Mouse (Mus musculus) frontal cortex, postnatal 36 days (tissue): ENCODE data around the gene Ptpro.

ENCODE experiments used
- DNase-seq, 2 experiments: peaks; one replicate each; pipeline ENCODE4 v3.0.0; 2022; ENCODE audit warnings: low spot score in 2 of 2

Gene Ptpro

DNA sequence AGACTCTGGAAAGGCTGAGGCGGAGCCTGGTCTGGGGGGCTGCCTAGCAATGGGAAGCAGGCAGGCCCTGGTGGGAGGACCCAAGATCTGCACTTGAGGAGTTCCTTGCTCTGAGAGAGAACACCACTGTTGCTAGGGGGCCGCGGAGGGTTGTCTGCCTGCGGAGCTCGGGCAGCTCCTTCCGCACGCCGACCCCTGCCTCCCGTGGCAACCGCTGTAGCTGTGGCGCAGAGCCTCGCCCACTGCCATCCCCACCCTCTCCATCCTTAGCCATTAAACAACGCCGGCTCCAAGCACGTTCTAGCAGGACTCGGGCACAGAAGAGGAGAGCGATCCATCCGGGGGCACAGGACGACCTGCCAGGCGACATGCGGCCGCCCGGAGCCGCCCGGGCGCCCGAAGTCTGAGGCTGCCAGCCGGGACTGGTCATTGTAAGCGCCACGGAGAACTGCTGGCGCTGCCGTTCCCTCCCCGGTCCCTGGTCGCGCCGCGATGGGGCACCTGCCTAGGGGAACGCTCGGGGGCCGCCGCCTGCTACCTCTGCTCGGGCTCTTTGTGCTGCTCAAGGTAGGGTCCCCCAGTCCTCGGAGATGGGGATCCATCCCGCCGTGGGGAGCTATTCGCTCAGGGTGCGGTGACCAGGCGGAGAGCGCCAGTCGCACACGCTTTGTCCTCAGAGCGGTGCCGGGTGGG, at the start of gene Ptpro:
TSS of gene Ptpro (plus strand) at position 126 of the 693 bp plus-strand sequence.
- peak; percentile 48 to 55 for DNase-seq

DNA sequence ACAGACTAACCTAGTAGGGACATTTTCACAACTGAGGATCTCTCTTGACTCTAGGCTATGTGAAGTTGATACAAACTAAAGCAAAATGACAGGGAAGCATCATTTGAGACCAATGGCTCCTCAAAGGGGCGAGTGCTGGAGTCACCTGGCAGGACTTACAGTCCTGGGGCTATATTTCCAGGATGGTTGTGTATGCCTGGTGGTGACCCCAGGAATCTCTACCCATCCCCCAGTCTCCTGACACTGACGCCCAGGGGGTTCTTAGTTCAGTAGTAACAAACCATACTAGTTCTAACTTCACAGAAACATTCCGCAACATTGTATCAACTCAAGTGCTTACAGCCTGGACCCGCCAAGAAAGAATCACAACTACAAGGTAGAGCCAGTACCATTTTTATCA, 49.5 kb upstream of the Ptpro start:
- DNase-seq, result no peak

DNA sequence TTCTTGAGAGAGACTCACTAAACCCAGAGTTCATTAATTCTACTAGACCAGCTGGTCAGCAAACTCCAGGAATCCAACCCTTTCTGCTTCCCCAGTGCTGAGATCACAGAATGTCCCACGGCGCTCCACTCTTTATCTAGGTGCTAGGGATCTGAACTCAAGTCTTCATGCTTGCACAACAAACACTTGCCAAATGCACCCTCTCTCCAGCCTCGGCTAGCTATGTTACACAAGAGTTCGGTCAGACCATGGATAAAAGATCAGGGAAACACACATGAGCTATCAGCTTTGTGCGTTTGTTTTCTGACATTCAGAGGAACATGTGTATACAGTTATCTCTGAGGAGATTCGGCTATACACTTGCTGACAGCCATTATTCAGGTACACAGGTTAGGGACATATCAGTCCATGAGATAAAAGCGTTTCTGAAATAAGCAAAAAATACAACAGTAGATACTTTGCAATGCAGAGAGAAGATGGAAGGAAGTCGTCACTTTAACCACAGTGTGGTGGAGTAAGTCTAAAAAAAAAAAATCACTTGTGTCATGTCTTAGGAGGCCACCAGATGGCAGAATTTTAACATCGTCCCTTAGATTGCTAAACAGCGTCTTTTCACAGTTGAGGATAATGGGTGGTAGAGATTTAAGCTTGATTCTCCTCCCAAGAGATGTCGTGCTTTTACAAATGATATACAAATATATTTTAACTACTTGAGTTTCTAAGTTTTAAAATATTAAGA, 46.3 kb upstream of the Ptpro start:
- peak in 1 of 2 experiments; percentile 43 for DNase-seq

DNA sequence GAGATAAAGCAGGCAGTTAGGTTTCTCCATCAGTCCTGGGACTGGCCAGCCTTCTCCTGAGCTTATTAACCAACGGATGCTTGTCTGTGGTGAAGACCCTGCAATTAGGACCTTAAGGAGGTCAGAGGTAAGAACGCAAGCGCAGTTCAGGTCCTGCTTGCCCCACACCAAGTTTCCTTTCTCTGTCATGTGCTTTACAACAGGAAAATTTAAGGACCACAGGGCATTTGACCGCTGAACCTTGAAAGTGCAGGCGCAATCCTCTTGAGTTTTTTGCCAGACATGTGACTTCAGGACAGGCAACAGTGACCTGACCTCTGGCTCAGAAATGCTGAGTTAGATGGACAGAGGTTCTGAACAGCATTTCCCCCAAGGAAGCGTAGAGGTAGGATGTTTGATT, 45.0 kb upstream of the Ptpro start:
- DNase-seq, result no peak

DNA sequence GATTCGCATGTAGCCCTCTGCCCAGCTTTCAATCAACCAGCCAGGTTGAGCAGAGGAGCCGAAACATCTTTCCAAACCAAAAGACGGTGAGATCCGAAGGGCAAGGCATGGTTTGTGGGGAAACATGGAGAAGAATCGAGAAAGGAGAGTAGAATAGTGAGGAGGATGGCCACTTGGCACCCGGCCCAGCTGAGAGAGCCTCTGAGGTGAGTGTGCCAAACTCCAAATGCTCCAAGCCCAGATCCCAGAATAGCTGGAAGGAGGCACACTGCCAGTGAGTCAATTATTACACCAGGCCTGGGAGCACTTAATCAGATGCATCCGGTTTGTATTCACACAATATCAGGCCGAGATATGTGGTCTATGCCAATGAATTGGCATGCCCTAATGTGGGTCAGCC, 42.1 kb upstream of the Ptpro start:
- peak; percentile 13 to 35 for DNase-seq

DNA sequence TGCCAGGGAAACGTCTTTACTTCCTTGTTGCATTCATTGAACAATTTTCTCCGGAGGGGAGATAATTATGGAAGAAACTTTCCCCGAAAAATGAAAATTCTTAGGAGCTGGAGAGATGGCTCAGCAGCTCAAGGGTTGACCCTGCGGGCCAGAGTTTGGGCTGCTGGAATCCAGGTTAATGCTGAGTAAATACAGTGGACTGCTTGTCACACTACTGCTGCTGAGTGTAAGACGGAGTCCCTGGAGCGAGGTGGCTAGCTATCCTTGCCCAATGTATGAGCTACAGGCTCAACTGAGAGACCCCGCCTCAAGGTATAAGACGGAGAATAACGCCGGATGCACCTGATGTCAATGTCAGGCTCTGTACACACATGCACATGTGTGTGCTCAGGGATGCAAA, 41.1 kb upstream of the Ptpro start:
- DNase-seq, result no peak

DNA sequence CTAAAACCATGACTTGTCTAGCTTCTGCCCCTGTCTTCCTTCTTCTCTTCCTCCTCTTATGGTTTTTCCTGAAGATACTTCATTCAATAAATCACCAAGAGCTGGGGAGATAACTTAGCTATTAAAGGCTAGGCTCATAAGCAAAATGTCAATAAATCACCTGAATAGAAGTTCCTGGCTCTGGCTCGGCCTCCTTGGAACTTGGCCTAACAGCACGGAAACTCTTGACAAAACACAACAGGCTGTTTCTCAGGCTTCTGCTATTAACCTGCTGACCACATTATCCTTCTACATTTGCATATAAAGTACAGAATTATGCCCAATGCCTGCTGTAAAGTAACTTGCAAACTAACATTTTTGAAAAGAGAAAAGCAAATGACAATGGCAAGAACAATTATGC, 40.7 kb upstream of the Ptpro start:
- no peak for DNase-seq

DNA sequence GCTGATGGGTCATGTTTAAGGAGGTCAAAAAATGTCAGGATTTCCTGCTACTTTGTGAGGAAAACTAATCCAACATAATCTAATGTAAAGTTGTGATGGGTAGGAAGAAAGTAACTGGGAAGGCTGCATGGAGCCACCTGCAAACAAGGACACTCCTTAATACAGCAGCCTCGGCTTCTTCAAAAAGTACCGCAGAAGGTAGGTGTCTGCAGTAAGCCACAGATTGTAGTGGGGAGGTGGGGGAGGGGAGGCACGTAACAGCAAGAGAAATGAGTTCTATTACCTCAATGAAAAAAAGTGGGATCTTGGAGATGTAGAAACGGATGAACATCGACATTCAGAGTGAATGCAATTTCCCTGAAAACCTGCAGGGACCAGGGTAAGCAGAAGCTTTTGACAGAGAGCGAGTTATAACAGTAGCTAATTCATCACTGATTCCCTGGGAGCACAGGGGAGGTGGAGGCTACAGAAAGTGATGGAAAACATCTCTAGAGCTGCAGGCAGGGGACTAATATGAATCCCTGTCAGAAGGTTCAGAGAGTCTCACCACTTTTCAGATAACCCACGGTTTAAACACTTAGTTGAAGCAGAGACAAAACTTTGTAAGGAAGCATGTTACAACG, 34.2 kb upstream of the Ptpro start:
- DNase-seq, result no peak

DNA sequence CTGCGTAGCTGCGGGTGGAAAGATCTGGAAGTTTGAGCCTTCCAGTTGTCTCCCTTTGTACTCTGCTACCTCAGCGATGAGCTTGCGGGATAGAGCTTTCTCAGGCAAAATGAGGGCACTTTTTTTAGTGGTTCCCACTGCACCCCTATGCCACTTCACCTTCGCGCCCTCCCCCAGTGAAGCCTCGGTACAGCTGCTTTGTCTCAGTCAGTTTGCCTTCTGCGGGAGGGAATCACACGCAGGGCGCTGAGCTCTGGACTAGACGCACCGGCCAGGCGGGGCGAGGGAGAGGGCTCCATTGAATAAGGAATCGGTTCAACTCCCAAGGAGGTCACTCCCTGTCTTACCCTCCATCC, 746 bp downstream of the Ptpro start:
- DNase-seq, result peak in 1 of 2 experiments; percentile 48

DNA sequence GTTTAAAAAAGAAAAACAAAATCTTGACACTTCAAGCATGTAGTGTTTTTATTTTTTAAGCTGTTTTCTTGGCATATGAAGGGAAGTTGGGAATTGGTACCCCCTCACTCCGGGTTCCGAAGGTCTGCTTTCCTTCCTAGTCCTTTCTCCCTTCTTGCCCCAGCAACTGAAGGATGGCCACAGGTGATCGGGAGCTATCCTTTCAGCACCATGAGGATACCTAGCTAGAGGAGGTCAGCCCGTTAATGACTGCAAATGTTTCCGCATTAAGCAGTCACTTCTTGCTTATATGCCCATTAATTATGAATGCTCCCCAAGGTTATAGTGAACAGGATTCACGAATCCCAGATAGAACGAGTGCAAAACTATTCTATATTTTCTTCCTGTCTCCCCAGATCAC, 1.3 kb downstream of the Ptpro start:
- no peak for DNase-seq

DNA sequence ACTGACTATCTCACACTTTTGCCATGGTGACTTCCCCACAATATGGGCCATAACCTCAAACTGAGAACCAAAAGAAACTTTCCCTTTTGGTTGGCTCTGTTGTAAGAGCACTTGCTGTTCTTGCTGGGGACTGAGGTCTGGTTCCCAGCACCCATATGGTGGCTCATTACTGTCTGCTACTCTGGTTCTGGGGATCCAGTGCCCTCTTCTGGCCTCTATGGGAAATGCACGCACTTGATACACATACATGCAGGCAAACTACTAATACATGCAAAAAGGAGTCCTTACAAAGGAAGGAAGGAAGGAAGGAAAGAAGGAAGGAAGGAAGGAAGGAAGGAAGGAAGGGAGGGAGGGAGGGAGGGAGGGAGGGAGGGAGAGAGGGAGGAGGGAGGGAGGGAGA, 8.9 kb downstream of the Ptpro start:
- DNase-seq, result no peak

DNA sequence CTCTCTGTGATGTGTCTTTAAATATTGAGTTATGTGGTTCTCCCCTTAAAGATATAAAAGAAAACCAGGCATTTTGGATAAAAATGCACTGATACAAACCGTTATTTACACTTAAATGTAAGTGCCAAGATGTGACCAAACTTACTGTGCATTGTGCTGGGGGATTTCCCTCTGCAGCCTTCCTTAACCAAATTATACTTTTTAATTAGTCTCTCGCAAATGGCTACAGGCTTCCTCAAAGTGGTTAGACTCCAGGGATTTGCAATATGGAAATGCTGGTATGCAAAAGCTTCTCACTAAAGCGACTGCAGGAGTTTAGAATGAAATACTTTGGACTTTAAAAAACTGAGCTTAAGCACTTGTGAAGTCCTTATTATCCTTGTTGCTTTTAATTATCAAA, 10.0 kb downstream of the Ptpro start:
- no peak for DNase-seq

DNA sequence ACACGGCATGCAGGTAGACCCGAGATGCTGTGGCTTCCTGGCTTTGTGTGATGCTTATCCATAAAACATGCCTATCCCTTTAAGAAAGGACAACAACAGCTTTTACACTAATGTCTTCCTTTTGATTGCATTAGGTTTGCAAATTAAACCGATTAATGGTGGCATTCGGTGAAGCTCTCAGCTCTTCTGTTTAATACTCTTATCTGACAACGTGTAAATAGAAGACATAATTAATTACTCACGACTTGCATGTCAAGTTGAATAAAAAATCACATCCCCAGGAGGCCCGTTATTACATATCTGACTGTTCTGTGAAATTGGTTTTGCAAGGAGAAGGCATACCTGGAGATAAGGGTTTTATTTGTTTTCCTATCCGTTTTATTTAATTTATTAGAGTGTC, 15.9 kb downstream of the Ptpro start:
- no peak for DNase-seq

DNA sequence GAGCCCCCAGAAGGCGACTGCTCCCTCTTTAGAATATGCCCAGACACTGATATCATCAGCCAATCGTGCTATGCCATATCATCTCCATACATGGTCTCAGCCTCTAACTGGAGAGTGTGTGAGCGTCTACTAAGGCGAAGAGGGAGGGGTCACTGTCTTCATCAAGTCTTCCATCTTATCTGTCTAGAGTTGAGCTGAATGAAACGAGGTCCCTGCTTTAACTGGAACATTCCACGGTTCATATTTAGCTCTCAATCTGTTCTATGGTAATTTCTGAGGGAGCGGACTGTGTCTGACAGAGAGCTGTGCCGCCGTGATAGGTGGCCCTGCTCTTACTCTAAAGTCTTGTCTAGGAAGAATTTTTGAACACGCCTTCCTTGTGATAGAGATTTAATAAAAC, 16.5 kb downstream of the Ptpro start:
- peak in 1 of 2 experiments; percentile 10 for DNase-seq

DNA sequence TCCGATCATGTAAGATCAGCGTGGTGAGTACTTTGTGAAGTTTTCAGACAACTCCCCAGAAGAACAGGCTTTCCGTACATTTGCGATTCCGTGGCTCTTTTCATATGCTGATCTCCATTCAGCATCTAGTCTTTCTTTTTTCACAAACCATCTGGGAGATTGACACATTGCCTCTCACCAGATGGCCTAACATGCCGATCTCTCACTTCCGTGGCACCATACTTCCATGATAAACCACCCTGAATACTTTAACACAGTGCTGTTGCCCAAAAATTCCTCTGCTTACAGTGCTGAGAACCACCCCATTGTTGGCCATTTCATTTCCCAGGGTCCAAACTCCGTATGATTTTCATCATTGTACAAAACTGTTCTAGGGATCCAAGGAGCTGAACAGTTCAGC, 20.4 kb downstream of the Ptpro start:
- peak in 1 of 2 experiments; percentile 37 for DNase-seq

DNA sequence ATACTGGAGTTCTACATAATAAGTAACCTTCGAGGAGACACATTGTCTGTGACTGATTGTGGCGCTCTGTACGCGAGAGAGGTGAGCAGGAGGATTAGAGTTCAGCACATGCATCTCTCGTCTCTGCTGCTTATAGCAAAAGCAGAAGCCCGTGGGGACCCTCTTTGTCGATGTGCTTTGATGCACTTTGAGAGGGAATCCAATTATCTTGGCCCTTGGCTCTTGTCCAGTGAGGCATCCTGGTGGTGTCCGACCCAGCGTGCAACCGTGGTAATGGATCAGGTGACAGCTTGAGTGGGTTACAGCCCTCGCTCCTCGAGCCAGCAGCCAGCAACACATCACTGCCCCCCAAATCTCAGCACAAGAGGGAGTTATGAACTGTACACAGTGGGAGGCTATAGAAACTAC, 25.5 kb downstream of the Ptpro start:
- DNase-seq, result no peak

DNA sequence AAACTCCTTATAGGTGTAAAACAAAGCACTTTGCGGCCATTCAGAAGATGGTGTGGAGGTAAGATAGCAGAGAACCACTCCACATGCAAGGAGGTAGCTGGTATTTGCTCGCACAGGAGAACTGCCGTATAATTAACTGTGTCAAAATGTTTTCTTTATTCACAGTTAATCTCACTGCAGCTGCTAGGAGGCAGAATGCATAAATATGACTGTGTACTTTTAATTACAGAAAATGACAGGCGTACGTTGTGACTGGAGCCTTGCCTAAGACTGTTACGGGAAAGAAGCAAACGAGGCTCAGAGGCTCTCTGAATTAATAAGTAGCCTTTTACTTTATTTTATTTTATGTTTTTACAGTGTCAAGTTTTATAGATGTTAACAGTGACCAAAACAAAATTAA, 27.5 kb downstream of the Ptpro start:
- no peak for DNase-seq

DNA sequence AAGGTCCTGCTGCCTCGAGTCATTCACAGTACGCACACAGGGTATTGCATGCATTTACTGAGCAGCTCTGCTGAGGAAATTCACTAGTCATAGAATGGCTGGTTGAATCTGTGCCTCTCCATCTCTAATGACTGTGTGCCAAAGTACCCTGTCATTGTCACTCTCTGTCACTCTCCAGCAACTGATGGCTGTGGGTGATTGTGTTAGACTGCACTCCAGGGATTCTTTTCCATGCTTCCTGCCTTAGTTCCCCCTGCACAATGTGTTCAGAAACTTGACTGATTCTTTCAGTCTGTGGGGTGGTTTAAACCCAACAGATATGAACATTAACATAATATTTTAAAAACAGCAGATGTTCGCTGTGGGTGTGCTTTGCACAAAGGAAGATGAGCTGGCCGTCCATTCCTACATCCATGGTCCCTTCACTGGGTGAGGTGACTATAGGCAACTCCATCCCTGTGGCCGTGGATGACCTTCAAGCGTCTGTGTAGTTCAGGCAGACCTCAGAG, 29.5 kb downstream of the Ptpro start:
- peak in 1 of 2 experiments; percentile 14 for DNase-seq

DNA sequence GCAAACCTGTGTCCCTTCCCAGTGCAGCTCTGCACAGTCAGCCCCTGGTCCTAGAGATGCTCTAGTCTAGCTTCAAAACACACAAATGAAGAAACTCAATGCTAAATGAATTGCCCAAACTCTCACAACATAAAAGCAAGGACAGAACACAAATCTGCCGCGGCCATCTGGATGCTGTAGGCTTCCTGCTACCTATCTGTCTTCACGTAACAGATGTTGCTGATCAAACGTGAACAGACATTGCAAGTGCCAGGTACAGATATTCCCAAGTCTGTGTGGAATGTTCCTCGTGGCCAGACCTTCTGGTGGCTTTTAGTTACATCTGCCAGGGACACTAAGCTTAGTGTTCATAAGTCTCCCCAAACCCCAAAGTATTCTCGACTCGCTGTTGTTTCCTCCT, 29.9 kb downstream of the Ptpro start:
- peak; percentile 19 to 24 for DNase-seq

DNA sequence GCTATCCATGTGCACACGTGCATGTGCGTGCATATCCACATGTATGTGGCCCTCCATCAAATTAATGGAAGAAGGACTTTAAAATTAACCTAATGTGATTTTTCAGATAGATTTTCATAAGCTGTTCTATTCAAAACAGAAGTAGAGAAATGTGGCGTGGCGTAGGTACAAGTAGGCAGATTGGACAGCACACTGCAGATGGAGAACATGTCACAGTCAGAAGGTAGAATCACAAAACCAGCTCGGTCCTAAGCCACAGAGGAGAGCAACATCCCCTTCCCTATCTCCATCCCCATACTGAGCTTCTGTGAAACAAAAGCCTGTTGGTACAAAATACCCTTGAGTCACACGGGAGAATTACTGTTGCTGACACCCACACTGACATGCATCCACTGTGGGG, 34.3 kb downstream of the Ptpro start:
- DNase-seq, result no peak

DNA sequence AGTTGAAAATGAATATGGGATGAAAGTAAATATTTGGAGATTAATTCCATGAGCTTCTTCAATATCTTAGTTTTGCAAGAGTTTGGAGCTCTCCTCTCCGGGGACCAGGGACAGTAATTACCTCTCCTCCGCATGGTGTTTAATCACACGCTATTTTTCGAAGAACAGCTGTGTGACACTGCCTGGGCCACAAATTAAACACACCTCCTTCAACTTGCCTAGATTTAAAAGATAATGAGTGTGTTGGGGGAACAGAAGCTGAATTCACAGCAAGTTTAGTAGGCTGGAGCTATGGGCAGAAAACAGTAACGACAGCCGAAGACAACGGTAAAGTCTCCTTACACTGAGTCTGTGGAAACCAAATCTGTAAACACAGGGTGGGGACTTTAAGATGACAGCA, 35.7 kb downstream of the Ptpro start:
- no peak for DNase-seq

DNA sequence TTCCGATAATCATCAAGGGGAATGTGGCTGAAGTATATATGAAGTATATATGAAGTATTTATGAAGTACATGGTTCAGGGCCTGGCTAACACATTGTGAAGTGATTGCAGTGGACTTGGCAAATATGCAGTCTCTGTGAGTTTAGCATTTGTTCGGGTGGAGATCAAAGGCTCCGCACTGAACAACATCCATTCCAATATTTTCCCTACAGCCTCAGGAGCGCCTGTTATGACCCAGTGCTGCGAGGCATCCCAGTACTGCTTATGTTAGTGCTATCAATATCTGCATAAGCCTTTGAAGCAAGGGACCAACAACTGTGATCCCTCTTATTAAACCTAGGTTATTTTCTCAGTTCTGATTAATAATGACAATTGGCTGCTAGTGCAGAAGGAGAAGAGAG, 36.1 kb downstream of the Ptpro start:
- no peak for DNase-seq

DNA sequence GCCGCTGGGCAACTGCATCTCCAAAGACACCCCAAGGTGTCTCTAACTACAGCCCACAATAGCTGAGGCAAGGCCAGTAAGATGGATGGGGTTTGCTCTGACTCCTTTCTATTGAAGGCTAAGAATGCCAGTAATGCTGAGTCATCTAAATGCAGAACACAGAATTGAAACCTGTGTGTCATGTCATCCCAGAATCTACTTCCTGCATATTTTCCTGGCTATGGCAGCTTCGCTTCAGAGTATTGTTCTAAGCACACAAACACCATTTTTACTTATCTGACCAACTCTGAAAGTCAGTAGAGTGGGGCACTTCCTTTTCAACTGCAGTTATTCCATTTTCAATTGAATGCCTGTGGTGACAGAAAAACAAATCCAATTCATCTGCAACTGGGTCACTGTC, 40.3 kb downstream of the Ptpro start:
- no peak for DNase-seq
